Mouse (Mus musculus): ENCODE measurements around the gene Polg. TPM values are rescaled to one million over a fixed set of nuclear protein-coding genes. Genes with fewer than 3 reads are reported as not detected.

Gene Polg
- polyA plus RNA-seq, 1 experiment from 2014 or later, result 18.0 TPM

DNA sequence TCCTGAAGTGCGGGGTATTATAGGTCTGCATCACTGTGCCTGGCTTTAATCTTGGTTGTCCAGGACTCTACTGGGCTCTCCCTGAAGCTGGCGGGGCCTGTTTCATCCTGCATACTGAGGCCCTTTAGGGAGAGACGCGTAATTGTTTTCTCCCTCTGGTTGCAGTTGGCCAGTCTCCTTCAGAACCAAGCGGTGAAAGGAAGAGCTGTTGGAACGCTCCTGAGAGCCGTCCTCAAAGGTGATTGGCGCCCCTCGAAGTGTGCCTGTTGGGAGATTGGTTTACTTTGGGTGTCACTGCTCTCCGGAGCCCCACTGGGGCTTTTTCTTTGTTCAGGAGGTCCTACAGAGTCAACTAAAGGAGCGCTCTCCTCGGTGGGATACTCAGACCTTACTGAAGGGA, 67.2 kb downstream of the Polg start:
- H3K36me3 ChIP-seq (replicated peaks), result peaks cover 24% of the 10 kb centered on the region
- H3K27me3 ChIP-seq, result no peaks in the 10 kb centered on the region
- peaks cover 3% of the 10 kb centered on the region; the same call in 1 of the 2 replicates for H3K4me1 ChIP-seq (replicated peaks)
- H3K9me3 ChIP-seq (replicated peaks), result no peaks in the 10 kb centered on the region
- H3K4me3 ChIP-seq (replicated peaks), result no peak overlapping the region
- 81% methylated on average over 12 of the region's 12 CpGs for WGBS (ENCODE audit: insufficient replicate concordance)
- H3K4me2 ChIP-seq, result no peak overlapping the region
- H3K9ac ChIP-seq, result no peak overlapping the region
- no peak overlapping the region for H3K27ac ChIP-seq (replicated peaks)
- no peak for ATAC-seq (ENCODE audit: insufficient read depth)

DNA sequence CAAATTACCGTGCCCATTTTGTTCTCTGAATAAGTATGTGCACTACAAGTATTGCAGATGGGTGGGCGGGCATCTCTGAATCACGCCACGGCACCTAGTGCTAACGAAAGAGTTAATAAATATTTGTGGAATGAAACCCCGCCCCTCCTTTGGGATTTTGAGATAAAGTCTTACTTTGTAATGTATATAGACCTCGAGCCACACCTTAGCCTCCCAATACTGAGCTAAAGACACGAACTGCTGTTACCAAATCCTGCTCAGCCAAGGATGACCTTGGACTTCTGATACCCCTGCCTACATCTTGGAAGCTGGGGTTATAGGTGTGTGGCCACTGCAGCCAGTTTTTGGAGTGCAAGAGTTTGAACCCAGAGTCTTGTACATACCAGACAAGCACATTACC, 67.7 kb downstream of the Polg start:
- H3K4me3 ChIP-seq (replicated peaks), result no peak overlapping the region
- no peak for ATAC-seq (ENCODE audit: insufficient read depth)
- H3K4me2 ChIP-seq, result no peak overlapping the region
- no peaks in the 10 kb centered on the region for H3K27me3 ChIP-seq
- H3K9me3 ChIP-seq (replicated peaks), result no peaks in the 10 kb centered on the region
- 54% methylated on average over 8 of the region's 8 CpGs for WGBS (ENCODE audit: insufficient replicate concordance)
- H3K4me1 ChIP-seq (replicated peaks), result peaks cover 8% of the 10 kb centered on the region
- H3K27ac ChIP-seq (replicated peaks), result no peak overlapping the region
- no peak overlapping the region for H3K9ac ChIP-seq
- peaks cover 24% of the 10 kb centered on the region for H3K36me3 ChIP-seq (replicated peaks)

DNA sequence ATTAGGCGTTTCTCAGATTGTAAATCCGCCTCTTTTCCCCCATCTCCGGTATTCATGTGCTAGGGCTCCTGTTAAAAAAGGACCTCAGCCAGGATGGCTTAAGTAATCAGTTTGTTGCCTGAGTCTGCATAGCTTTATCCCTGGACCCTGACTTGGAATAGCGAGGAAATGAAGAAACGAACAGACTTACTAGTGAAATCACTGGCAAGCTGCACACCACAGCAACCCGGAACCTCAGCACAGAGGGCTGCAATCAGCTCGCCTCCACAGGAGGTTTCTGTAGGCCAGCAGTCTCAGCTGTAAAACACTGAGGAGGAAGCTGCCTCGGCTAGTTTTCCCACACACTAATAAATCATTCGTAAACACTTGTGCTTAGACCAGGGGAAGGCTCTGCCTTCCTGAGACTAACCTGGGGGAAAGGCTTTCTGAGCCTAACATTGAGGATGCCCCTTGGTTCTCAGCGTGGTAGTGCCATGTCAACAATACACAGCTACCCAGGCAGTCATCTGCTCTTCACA, 68.7 kb downstream of the Polg start:
- H3K4me3 ChIP-seq (replicated peaks), result no peak overlapping the region
- H3K27me3 ChIP-seq, result no peaks in the 10 kb centered on the region
- peaks cover 24% of the 10 kb centered on the region for H3K36me3 ChIP-seq (replicated peaks)
- WGBS (ENCODE audit: insufficient replicate concordance), result 62% methylated on average over 10 of the region's 10 CpGs
- H3K9ac ChIP-seq, result no peak overlapping the region
- H3K4me1 ChIP-seq (replicated peaks), result peaks cover 16% of the 10 kb centered on the region
- no peak overlapping the region for H3K27ac ChIP-seq (replicated peaks)
- ATAC-seq (ENCODE audit: insufficient read depth), result no peak
- H3K4me2 ChIP-seq, result no peak overlapping the region
- no peaks in the 10 kb centered on the region for H3K9me3 ChIP-seq (replicated peaks)

Small RNA genes within 50 kb of the gene (microRNA-seq; reads per million reads assigned to microRNA genes)
- 4.3 reads per million, percentile 13 among the genes with 10 or more reads in this experiment for gene Mir9-3

Other genes starting within 250 kb of the Polg start
- 11.4 TPM in 2 replicates for gene Abhd2, start 193.2 kb downstream of the Polg start, polyA plus RNA-seq (2015; fragmentation: Nextera tagmentation; extraction: Ambion mirVana)
- gene Rlbp1, start 79.3 kb downstream of the Polg start, polyA plus RNA-seq (2015; fragmentation: Nextera tagmentation; extraction: Ambion mirVana), result 0.10 TPM in 1 of 2 replicates, not detected in the other
- gene Fanci, start 74.4 kb downstream of the Polg start, polyA plus RNA-seq (2015; fragmentation: Nextera tagmentation; extraction: Ambion mirVana), result 8.6 and 8.7 TPM in 2 replicates
- gene Rhcg, start 151.3 kb upstream of the Polg start, polyA plus RNA-seq (2015; fragmentation: Nextera tagmentation; extraction: Ambion mirVana), result 0.24 TPM in 1 of 2 replicates, not detected in the other
- 6.3 and 7.5 TPM in 2 replicates for gene Ticrr, start 193.8 kb upstream of the Polg start, polyA plus RNA-seq (2015; fragmentation: Nextera tagmentation; extraction: Ambion mirVana)
- 0.32 and 0.35 TPM in 2 replicates for gene Kif7, start 249.4 kb upstream of the Polg start, polyA plus RNA-seq (2015; fragmentation: Nextera tagmentation; extraction: Ambion mirVana)